Mouse (Mus musculus) G1E (cell line): ENCODE measurements around the gene Cxcr3. TPM values are rescaled to one million over a fixed set of nuclear protein-coding genes. Genes with fewer than 3 reads are reported as not detected.

Experiments used
- ATAC-seq: 2 replicates; pipeline ENCODE4 v1.8.0; 2016; ENCODE audit warnings: mild to moderate bottlenecking; ENCODE audit not compliant: insufficient number of reproducible peaks, poor library complexity, low FRiP score, severe bottlenecking; ENCODE audit errors: extremely low read depth
- DNase-seq: peaks from one replicate; pipeline ENCODE4 v3.0.0; 2012; ENCODE audit warnings: low spot score
- H3K27me3 ChIP-seq: 2 replicates; pipeline ENCODE4 v1.6.1; 2012; ENCODE audit warnings: mild to moderate bottlenecking, low read length, inconsistent platforms; ENCODE audit not compliant: insufficient read depth
- H3K36me3 ChIP-seq: replicated peaks from 2 replicates; pipeline ENCODE3; 2012; ENCODE audit warnings: mild to moderate bottlenecking, inconsistent platforms
- H3K4me1 ChIP-seq: 2 replicates; pipeline ENCODE4 v1.6.1; 2012; ENCODE audit warnings: low read depth, low read length, inconsistent platforms, mixed read lengths; ENCODE audit not compliant: insufficient read depth
- H3K4me3 ChIP-seq: 2 replicates; pipeline ENCODE4 v1.5.1; 2012; ENCODE audit warnings: low read depth, mild to moderate bottlenecking, inconsistent platforms, low read length, moderate library complexity, mixed read lengths
- H3K9me3 ChIP-seq: replicated peaks from 2 replicates; pipeline ENCODE4 v1.6.1; 2012; ENCODE audit warnings: inconsistent platforms
- CTCF ChIP-seq: IDR thresholded peaks from 2 replicates; pipeline ENCODE4 v1.5.1; 2012; ENCODE audit warnings: low read depth, low read length, inconsistent platforms, mixed read lengths
- GATA1 ChIP-seq: IDR thresholded peaks from 2 replicates; pipeline ENCODE4 v1.6.1; 2012; ENCODE audit warnings: borderline replicate concordance, low read length, inconsistent platforms, mixed read lengths
- GATA2 ChIP-seq: IDR thresholded peaks from 2 replicates; pipeline ENCODE4 v1.6.1; 2012; ENCODE audit warnings: low read depth, low read length, inconsistent platforms, borderline replicate concordance
- POLR2AphosphoS5 ChIP-seq: IDR thresholded peaks from 2 replicates; pipeline ENCODE4 v1.6.1; 2012; ENCODE audit warnings: low read depth, low read length, inconsistent platforms; ENCODE audit not compliant: insufficient replicate concordance
- TAL1 ChIP-seq: conservative IDR thresholded peaks from 2 replicates; pipeline ENCODE4 v1.6.1; 2012; ENCODE audit warnings: low read depth, low read length, inconsistent platforms, mixed read lengths
- polyA plus RNA-seq: library from polyadenylated mRNA; stranded (reverse); fragments of >175 nt; gene quantifications from 2 replicates; pipeline ENCODE4 v1.2.3, GENCODE M21; 2012
- total RNA-seq, 2 experiments: library from RNA; stranded (forward) in 1 of 2; stranded (reverse) in 1 of 2; fragments of 200-1000 nt in 1 of 2; fragments of >200 nt in 1 of 2; fragmentation: Nextera tagmentation in 1 of 2; gene quantifications; 2 replicates each; pipeline ENCODE4 v1.2.3; 2014 to 2017

The Cxcr3 gene
- total RNA-seq (2014; fragmentation: Nextera tagmentation) (not detected in 2 replicates), total RNA-seq (2017) (not detected in 2 replicates), polyA plus RNA-seq (not detected in 2 replicates)

- no peaks in the 10 kb centered on the region for H3K36me3 ChIP-seq
- ATAC-seq (no peak), DNase-seq (no peak)
- H3K27me3 ChIP-seq = no peaks in the 10 kb centered on the region
- no peak for TF ChIP-seq GATA2
- no peak for TF ChIP-seq CTCF
- no peak for TF ChIP-seq GATA1
- no peak for TF ChIP-seq TAL1
- no peak for TF ChIP-seq POLR2AphosphoS5
- no peaks in the 10 kb centered on the region for H3K9me3 ChIP-seq
- H3K4me1 ChIP-seq = no peaks in the 10 kb centered on the region
- H3K4me3 ChIP-seq = no peak within 1 kb of the TSS
Observed at GRCm38 (mm10) chrX:101733828-101734319, at the start of gene Cxcr3. TSS of gene Cxcr3 (minus strand) at chrX:101734269.

GRCm38 (mm10) chrX:101772035-101772434 lies 38.0 kb upstream of the Cxcr3 start:
- Histone ChIP-seq H3K27me3 (no peaks in the 10 kb centered on the region), H3K36me3 (no peaks in the 10 kb centered on the region), H3K9me3 (no peaks in the 10 kb centered on the region), H3K4me1 (no peaks in the 10 kb centered on the region), H3K4me3 (no peak overlapping the region)
- ATAC-seq = no peak
- TF ChIP-seq POLR2AphosphoS5 = no peak
- TF ChIP-seq GATA1 = no peak
- TF ChIP-seq CTCF = peak; percentile 66
- DNase-seq = peak; percentile 22

- Histone ChIP-seq H3K4me1 (no peaks in the 10 kb centered on the region), H3K36me3 (no peaks in the 10 kb centered on the region), H3K4me3 (no peak overlapping the region), H3K27me3 (no peaks in the 10 kb centered on the region), H3K9me3 (no peaks in the 10 kb centered on the region)
- no peak for DNase-seq
- no peak for ATAC-seq
- TF ChIP-seq POLR2AphosphoS5 = no peak
- TF ChIP-seq TAL1 = no peak
- no peak for TF ChIP-seq CTCF
- no peak for TF ChIP-seq GATA2
Observed at GRCm38 (mm10) chrX:101770307-101770706, 36.2 kb upstream of the Cxcr3 start.

GRCm38 (mm10) chrX:101769478-101769877 lies 35.4 kb upstream of the Cxcr3 start:
- TF ChIP-seq CTCF (no peak), GATA1 (no peak), POLR2AphosphoS5 (no peak), GATA2 (no peak), TAL1 (no peak)
- no peak overlapping the region for H3K4me3 ChIP-seq
- H3K9me3 ChIP-seq = no peaks in the 10 kb centered on the region
- no peaks in the 10 kb centered on the region for H3K27me3 ChIP-seq
- H3K36me3 ChIP-seq = no peaks in the 10 kb centered on the region
- DNase-seq (no peak), ATAC-seq (no peak)
- H3K4me1 ChIP-seq = no peaks in the 10 kb centered on the region

- H3K9me3 ChIP-seq = no peaks in the 10 kb centered on the region
- no peak overlapping the region for H3K4me3 ChIP-seq
- H3K36me3 ChIP-seq = no peaks in the 10 kb centered on the region
- H3K27me3 ChIP-seq = no peaks in the 10 kb centered on the region
- TF ChIP-seq POLR2AphosphoS5 (no peak), CTCF (no peak), GATA1 (no peak), TAL1 (no peak), GATA2 (no peak)
- ATAC-seq = no peak
- no peaks in the 10 kb centered on the region for H3K4me1 ChIP-seq
- DNase-seq = no peak
Observed at GRCm38 (mm10) chrX:101767280-101767679, 33.2 kb upstream of the Cxcr3 start.

- Histone ChIP-seq H3K4me3 (no peak overlapping the region), H3K9me3 (no peaks in the 10 kb centered on the region), H3K27me3 (0 out of 2 replicates have a peak, but pooled peaks cover under 1% of the 10 kb centered on the region), H3K36me3 (no peaks in the 10 kb centered on the region), H3K4me1 (no peaks in the 10 kb centered on the region)
- TF ChIP-seq CTCF (no peak), GATA2 (no peak), GATA1 (no peak), POLR2AphosphoS5 (no peak), TAL1 (no peak)
- DNase-seq = no peak
- no peak for ATAC-seq
Observed at GRCm38 (mm10) chrX:101765111-101765510, 31.0 kb upstream of the Cxcr3 start.

- no peak for DNase-seq
- no peak for TF ChIP-seq POLR2AphosphoS5
- TF ChIP-seq CTCF = no peak
- TF ChIP-seq GATA2 = no peak
- no peak for TF ChIP-seq GATA1
- no peak for TF ChIP-seq TAL1
- no peaks in the 10 kb centered on the region for H3K4me1 ChIP-seq
- no peak overlapping the region for H3K4me3 ChIP-seq
- H3K36me3 ChIP-seq = no peaks in the 10 kb centered on the region
- 0 out of 2 replicates have a peak, but pooled peaks cover 2% of the 10 kb centered on the region for H3K27me3 ChIP-seq
- H3K9me3 ChIP-seq = no peaks in the 10 kb centered on the region
- no peak for ATAC-seq
Observed at GRCm38 (mm10) chrX:101764621-101765020, 30.6 kb upstream of the Cxcr3 start.
